Mouse (Mus musculus): Measurements from ENCODE around the gene Zp2. TPM values are rescaled to one million over a fixed set of nuclear protein-coding genes. Genes with fewer than 3 reads are reported as not detected.

Gene Zp2
- total and polyA plus RNA-seq, 3 experiments = 0.04 TPM; not detected in 2

GRCm38 (mm10) chr7:120150898-120151297 is 5.8 kb upstream of the Zp2 start:
- no peak for DNase-seq (ENCODE audit: extremely low read depth)
- Histone ChIP-seq H3K79me2 (replicated peaks; ENCODE audit: control insufficient read depth, extremely low read depth, insufficient read depth, poor library complexity, severe bottlenecking) (no peaks in the 10 kb centered on the region), H3K27me3 (replicated peaks) (no peaks in the 10 kb centered on the region), H3K9ac (ENCODE audit: insufficient read depth, low read depth) (no peak overlapping the region), H3K4me2 (ENCODE audit: insufficient read depth, low read depth, poor library complexity, severe bottlenecking) (no peak overlapping the region), H3K9me3 (replicated peaks; ENCODE audit: low read length) (peaks cover 6% of the 10 kb centered on the region), H3K4me3 (replicated peaks in 1 of 3; ENCODE audit: low read depth in 2 of 3, low read length in 2 of 3, poor library complexity in 1 of 3) (no peak overlapping the region), H3K4me1 (ENCODE audit: control insufficient read depth in 1 of 2, insufficient read depth in 2 of 2) (peaks cover 2 to 16% of the 10 kb centered on the region in 2 experiments; a peak in 2 of 4 replicates), H3K27ac (ENCODE audit: insufficient read depth, low read depth) (no peak overlapping the region), H3K36me3 (replicated peaks in 1 of 2; ENCODE audit: control insufficient read depth in 1 of 2, insufficient read depth in 1 of 2, low read length in 1 of 2) (no peaks in the 10 kb centered on the region)
- dilution Hi-C loops (cut with MboI; ENCODE audit: extremely low pct_ligation_motif_present, extremely low pct_unique_long_range_greater_than_20kb, low sequenced_read_pairs) (no loop called here), in situ Hi-C loops (cut with MboI; ENCODE audit: low pct_ligation_motif_present, low pct_unique_long_range_greater_than_20kb, low sequenced_read_pairs) (no loop called here)
- TF ChIP-seq MAZ (IDR thresholded peaks at IDR 0.05; ENCODE audit: low read depth, low read length) = no peak
- no peak for TF ChIP-seq TBP (conservative IDR thresholded peaks at IDR 0.05; ENCODE audit: low read depth, low read length)
- no peak for TF ChIP-seq TCF12 (IDR thresholded peaks at IDR 0.05; ENCODE audit: low read depth, low read length)
- no peak for TF ChIP-seq MYC (IDR thresholded peaks at IDR 0.05; ENCODE audit: low read depth, low read length)
- TF ChIP-seq NRF1 (IDR thresholded peaks at IDR 0.05; ENCODE audit: low read depth, low read length) = no peak
- TF ChIP-seq POLR2A (IDR thresholded peaks at IDR 0.05; ENCODE audit: low read depth, low read length) = no peak
- TF ChIP-seq HCFC1 (IDR thresholded peaks at IDR 0.05; ENCODE audit: low read depth, low read length) = no peak
- TF ChIP-seq GABPA (IDR thresholded peaks at IDR 0.05; ENCODE audit: insufficient replicate concordance, low read depth, low read length) = no peak
- TF ChIP-seq CHD1 (IDR thresholded peaks at IDR 0.05; ENCODE audit: low read depth, low read length) = no peak
- no peak for TF ChIP-seq MAX (IDR thresholded peaks at IDR 0.05; ENCODE audit: low read length)
- TF ChIP-seq SIN3A (IDR thresholded peaks at IDR 0.05; ENCODE audit: low read length) = no peak
- TF ChIP-seq ELF1 (IDR thresholded peaks at IDR 0.05; ENCODE audit: low read depth, low read length) = no peak
- TF ChIP-seq UBTF (IDR thresholded peaks at IDR 0.05; ENCODE audit: low read depth, low read length) = no peak
- no peak for TF ChIP-seq ZC3H11A (IDR thresholded peaks at IDR 0.05; ENCODE audit: low read depth, low read length)
- no peak for TF ChIP-seq ETS1 (conservative IDR thresholded peaks at IDR 0.05; ENCODE audit: low read depth, low read length)
- no peak for TF ChIP-seq PAX5 (IDR thresholded peaks at IDR 0.05; ENCODE audit: low read length)
- no peak for TF ChIP-seq ZKSCAN1 (IDR thresholded peaks at IDR 0.05; ENCODE audit: borderline replicate concordance, low read depth, low read length)
- no peak for TF ChIP-seq JUN (IDR thresholded peaks at IDR 0.05; ENCODE audit: insufficient read depth, low read depth, low read length)
- no peak for TF ChIP-seq EP300 (IDR thresholded peaks at IDR 0.05; ENCODE audit: low read length)
- TF ChIP-seq MEF2A (IDR thresholded peaks at IDR 0.05; ENCODE audit: borderline replicate concordance, low read depth, low read length) = no peak

GRCm38 (mm10) chr7:120150257-120150656 is 5.2 kb upstream of the Zp2 start:
- Histone ChIP-seq H3K27ac (ENCODE audit: insufficient read depth, low read depth) (no peak overlapping the region), H3K4me2 (ENCODE audit: insufficient read depth, low read depth, poor library complexity, severe bottlenecking) (peak overlapping the region; percentile 29; the same call in 1 of the 2 replicates), H3K36me3 (replicated peaks in 1 of 2; ENCODE audit: control insufficient read depth in 1 of 2, insufficient read depth in 1 of 2, low read length in 1 of 2) (no peaks in the 10 kb centered on the region), H3K79me2 (replicated peaks; ENCODE audit: control insufficient read depth, extremely low read depth, insufficient read depth, poor library complexity, severe bottlenecking) (no peaks in the 10 kb centered on the region), H3K4me1 (ENCODE audit: control insufficient read depth in 1 of 2, insufficient read depth in 2 of 2) (peaks cover 2 to 16% of the 10 kb centered on the region in 2 experiments; a peak in 2 of 4 replicates), H3K27me3 (replicated peaks) (no peaks in the 10 kb centered on the region), H3K9me3 (replicated peaks; ENCODE audit: low read length) (peaks cover 1% of the 10 kb centered on the region), H3K9ac (ENCODE audit: insufficient read depth, low read depth) (no peak overlapping the region), H3K4me3 (replicated peaks in 1 of 3; ENCODE audit: low read depth in 2 of 3, low read length in 2 of 3, poor library complexity in 1 of 3) (no peak overlapping the region)
- peak; percentile 85 for DNase-seq (ENCODE audit: extremely low read depth)
- in situ Hi-C loops (cut with MboI; ENCODE audit: low pct_ligation_motif_present, low pct_unique_long_range_greater_than_20kb, low sequenced_read_pairs) = no loop called here
- dilution Hi-C loops (cut with MboI; ENCODE audit: extremely low pct_ligation_motif_present, extremely low pct_unique_long_range_greater_than_20kb, low sequenced_read_pairs) = no loop called here
- TF ChIP-seq TCF12 (IDR thresholded peaks at IDR 0.05; ENCODE audit: low read depth, low read length) = 0 out of 2 replicates have a peak, but pooled peaks have one; percentile 40
- peak; percentile 70; the same call in 1 of the 2 replicates for TF ChIP-seq MAFK (IDR thresholded peaks at IDR 0.05; ENCODE audit: insufficient replicate concordance, low read length)
- TF ChIP-seq CHD2 (IDR thresholded peaks at IDR 0.05; ENCODE audit: low read length) = peak; percentile 48; the same call in 1 of the 2 replicates
- no peak for TF ChIP-seq CHD1 (IDR thresholded peaks at IDR 0.05; ENCODE audit: low read depth, low read length)
- TF ChIP-seq ETS1 (conservative IDR thresholded peaks at IDR 0.05; ENCODE audit: low read depth, low read length) = peak; percentile 88
- 0 out of 2 replicates have a peak, but pooled peaks have one; percentile 29 for TF ChIP-seq RCOR1 (conservative IDR thresholded peaks at IDR 0.05; ENCODE audit: low read depth, low read length)
- peak; percentile 87 for TF ChIP-seq EP300 (IDR thresholded peaks at IDR 0.05; ENCODE audit: low read length)
- TF ChIP-seq JUN (IDR thresholded peaks at IDR 0.05; ENCODE audit: insufficient read depth, low read depth, low read length) = peak; percentile 86
- TF ChIP-seq JUND (conservative IDR thresholded peaks at IDR 0.05; ENCODE audit: low read depth, low read length) = peak; percentile 87
- TF ChIP-seq GABPA (IDR thresholded peaks at IDR 0.05; ENCODE audit: insufficient replicate concordance, low read depth, low read length) = no peak
- TF ChIP-seq IRF4 (IDR thresholded peaks at IDR 0.05; ENCODE audit: low read depth, low read length) = peak; percentile 94
- no peak for TF ChIP-seq SIN3A (IDR thresholded peaks at IDR 0.05; ENCODE audit: low read length)
- TF ChIP-seq UBTF (IDR thresholded peaks at IDR 0.05; ENCODE audit: low read depth, low read length) = no peak
- TF ChIP-seq NELFE (IDR thresholded peaks at IDR 0.05; ENCODE audit: low read depth, low read length) = no peak
- peak; percentile 48; the same call in 1 of the 2 replicates for TF ChIP-seq BHLHE40 (IDR thresholded peaks at IDR 0.05; ENCODE audit: low read depth, low read length)
- no peak for TF ChIP-seq ZKSCAN1 (IDR thresholded peaks at IDR 0.05; ENCODE audit: borderline replicate concordance, low read depth, low read length)
- no peak for TF ChIP-seq TBP (conservative IDR thresholded peaks at IDR 0.05; ENCODE audit: low read depth, low read length)
- TF ChIP-seq KAT2A (IDR thresholded peaks at IDR 0.05; ENCODE audit: insufficient replicate concordance, low read length) = no peak
- no peak for TF ChIP-seq CTCF (conservative IDR thresholded peaks at IDR 0.05 in 1 of 2, IDR thresholded peaks at IDR 0.05 in 1 of 2; ENCODE audit: low read depth in 2 of 2, low read length in 2 of 2)
- peak; percentile 69; the same call in 1 of the 2 replicates for TF ChIP-seq MEF2A (IDR thresholded peaks at IDR 0.05; ENCODE audit: borderline replicate concordance, low read depth, low read length)

All from CH12.LX (cell line).